8 mouse cellular contexts compared by ENCODE assay signal in genomic region chr3:157947383-157948280, GRCm38 (mm10). TPM values are rescaled to one million over a fixed set of nuclear protein-coding genes. Genes with fewer than 3 reads are reported as not detected.
DNase-seq lines count a peak whose midpoint lies in the region; ATAC-seq and TF ChIP-seq lines count a peak whose summit lies in the region.

No protein-coding gene starts in this region.

- TF ChIP-seq CTCF in bone marrow macrophage, adult 2 months (IDR thresholded peaks at IDR 0.05; ENCODE audit: low read depth, low read length): no peak
- no peak for TF ChIP-seq CTCF in hindbrain, postnatal 0 days (IDR thresholded peaks at IDR 0.05; ENCODE audit: low read depth)
- no peak for TF ChIP-seq CTCF in stomach, postnatal 0 days (IDR thresholded peaks at IDR 0.05; ENCODE audit: low read depth)

- peak overlapping the region; percentile 96 for H3K9ac ChIP-seq in forebrain, embryonic 11.5 days (ENCODE audit: low read length)
- peak overlapping the region; percentile 97 for H3K9ac ChIP-seq in hindbrain, postnatal 0 days (replicated peaks; ENCODE audit: low read length)
- peak overlapping the region; percentile 97 for H3K9ac ChIP-seq in midbrain, embryonic 12.5 days (replicated peaks)
- H3K9ac ChIP-seq in stomach, postnatal 0 days (ENCODE audit: low read length): peak overlapping the region; percentile 97

- H3K4me2 ChIP-seq in forebrain, embryonic 11.5 days (ENCODE audit: low read depth, low read length, severe bottlenecking): peak overlapping the region; percentile 89
- H3K4me2 ChIP-seq in hindbrain, postnatal 0 days (ENCODE audit: low read depth, low read length): peak overlapping the region; percentile 92
- peak overlapping the region; percentile 93 for H3K4me2 ChIP-seq in midbrain, embryonic 12.5 days (replicated peaks)
- peak overlapping the region; percentile 91 for H3K4me2 ChIP-seq in stomach, postnatal 0 days (replicated peaks; ENCODE audit: low read depth)

- WGBS in forebrain, embryonic 11.5 days: under 1% methylated on average over 72 of the region's 93 CpGs
- under 1% methylated on average over 67 of the region's 93 CpGs for WGBS in hindbrain, postnatal 0 days
- under 1% methylated on average over 90 of the region's 93 CpGs for WGBS in midbrain, embryonic 12.5 days
- under 1% methylated on average over 72 of the region's 93 CpGs for WGBS in stomach, postnatal 0 days

- H3K36me3 ChIP-seq in forebrain, embryonic 11.5 days (ENCODE audit: control insufficient read depth, insufficient read depth, low read length): no peaks in the 10 kb centered on the region
- H3K36me3 ChIP-seq in hindbrain, postnatal 0 days (ENCODE audit: insufficient read depth, low read length): no peaks in the 10 kb centered on the region
- 0 out of 2 replicates have a peak, but pooled peaks cover 8% of the 10 kb centered on the region for H3K36me3 ChIP-seq in midbrain, embryonic 12.5 days
- no peaks in the 10 kb centered on the region for H3K36me3 ChIP-seq in stomach, postnatal 0 days (ENCODE audit: control insufficient read depth, insufficient read depth, low read length)

- peak overlapping the region; percentile 99 for H3K4me3 ChIP-seq in bone marrow macrophage, adult 2 months (ENCODE audit: insufficient read depth, low read length)
- peak overlapping the region; percentile 93 for H3K4me3 ChIP-seq in forebrain, embryonic 11.5 days (ENCODE audit: low read depth, low read length)
- peak overlapping the region; percentile 98 for H3K4me3 ChIP-seq in hindbrain, postnatal 0 days (ENCODE audit: low read length)
- H3K4me3 ChIP-seq in midbrain, embryonic 12.5 days: peak overlapping the region; percentile 99
- peak overlapping the region; percentile 97 for H3K4me3 ChIP-seq in stomach, postnatal 0 days (ENCODE audit: low read depth, low read length)

- H3K4me1 ChIP-seq in bone marrow macrophage, adult 2 months (ENCODE audit: control insufficient read depth, insufficient read depth, low read length): peaks cover 9% of the 10 kb centered on the region
- no peaks in the 10 kb centered on the region for H3K4me1 ChIP-seq in forebrain, embryonic 11.5 days (replicated peaks; ENCODE audit: control insufficient read depth, insufficient read depth, low read length)
- H3K4me1 ChIP-seq in hindbrain, postnatal 0 days (ENCODE audit: insufficient read depth, low read length): peaks cover 13% of the 10 kb centered on the region; the same call in 1 of the 2 replicates
- peaks cover 11% of the 10 kb centered on the region for H3K4me1 ChIP-seq in midbrain, embryonic 12.5 days
- H3K4me1 ChIP-seq in stomach, postnatal 0 days (replicated peaks; ENCODE audit: control insufficient read depth, insufficient read depth): no peaks in the 10 kb centered on the region

- peak; percentile 24 for DNase-seq in left cerebral cortex, postnatal 4 days
- no peak for DNase-seq in left cerebral cortex, postnatal 25 days (ENCODE audit: low spot score in 2 of 2)
- peak; percentile 50 for DNase-seq in forebrain, embryonic 11.5 days (ENCODE audit: low spot score)
- no peak for DNase-seq in hindbrain, postnatal 0 days (ENCODE audit: low spot score)
- peak; percentile 61 for DNase-seq in liver
- peak; percentile 57 for DNase-seq in stomach, postnatal 0 days (ENCODE audit: low spot score)

- no peaks in the 10 kb centered on the region for H3K9me3 ChIP-seq in forebrain, embryonic 11.5 days (ENCODE audit: control insufficient read depth, low read length)
- no peaks in the 10 kb centered on the region for H3K9me3 ChIP-seq in hindbrain, postnatal 0 days (ENCODE audit: low read length)
- H3K9me3 ChIP-seq in midbrain, embryonic 12.5 days: no peaks in the 10 kb centered on the region
- no peaks in the 10 kb centered on the region for H3K9me3 ChIP-seq in stomach, postnatal 0 days (ENCODE audit: control insufficient read depth, low read length)

- peak overlapping the region; percentile 97 for H3K27ac ChIP-seq in bone marrow macrophage, adult 2 months (ENCODE audit: insufficient read depth, low read depth, low read length)
- H3K27ac ChIP-seq in forebrain, embryonic 11.5 days (ENCODE audit: low read depth, low read length): peak overlapping the region; percentile 88
- peak overlapping the region; percentile 94 for H3K27ac ChIP-seq in hindbrain, postnatal 0 days
- H3K27ac ChIP-seq in midbrain, embryonic 12.5 days (replicated peaks): peak overlapping the region; percentile 96
- peak overlapping the region; percentile 98 for H3K27ac ChIP-seq in stomach, postnatal 0 days (replicated peaks)

- intact Hi-C loops in left cerebral cortex, postnatal 4 days (cut with DNase I): loop anchor here (5.0 kb wide), 1 partner anchor 90 kb away; the partner anchor contains the start of genes Lrrc40 and Srsf11
- intact Hi-C loops in left cerebral cortex, postnatal 25 days (cut with DNase I): loop anchor here (1.0 to 5.0 kb wide), 2 partner anchors 89 to 385 kb away; partner anchors contain the start of genes Lrrc40 and Srsf11

- peak; percentile 73 for ATAC-seq in forebrain, embryonic 11.5 days (replicated peaks; ENCODE audit: low FRiP score)
- peak; percentile 73 for ATAC-seq in hindbrain, postnatal 0 days
- peak; percentile 75 for ATAC-seq in midbrain, embryonic 12.5 days (ENCODE audit: low FRiP score, low read depth)
- peak; percentile 68 for ATAC-seq in stomach, postnatal 0 days (ENCODE audit: low FRiP score, low TSS enrichment)

- no peak for TF ChIP-seq EP300 in stomach, postnatal 0 days (optimal IDR thresholded peaks at IDR 0.05)

- H3K27me3 ChIP-seq in forebrain, embryonic 11.5 days (ENCODE audit: control insufficient read depth, insufficient read depth, low read length): no peaks in the 10 kb centered on the region
- H3K27me3 ChIP-seq in hindbrain, postnatal 0 days (ENCODE audit: insufficient read depth, low read length): no peaks in the 10 kb centered on the region
- no peaks in the 10 kb centered on the region for H3K27me3 ChIP-seq in midbrain, embryonic 12.5 days
- no peaks in the 10 kb centered on the region for H3K27me3 ChIP-seq in stomach, postnatal 0 days (ENCODE audit: control insufficient read depth, insufficient read depth, low read length)

- no peak for TF ChIP-seq POLR2A in bone marrow macrophage, adult 2 months (IDR thresholded peaks at IDR 0.05; ENCODE audit: borderline replicate concordance, low read depth, low read length)

RNA-seq across cellular contexts. Expression of gene Ankrd13c, which starts 0.6 kb away (rescaled TPM):
- 10 to 100 TPM; 75.1 to 79.6 TPM for total RNA-seq in left cerebral cortex, postnatal 4 days (2021)
- total RNA-seq in left cerebral cortex, postnatal 25 days (2021): 100 to 1,000 TPM; 114 to 116 TPM
- polyA plus RNA-seq in bone marrow macrophage, adult 2 months (2012; ENCODE audit: insufficient read depth, insufficient read length, missing spikeins): 34.9 and 39.1 TPM in 2 replicates
- 26.3 and 28.5 TPM in 2 replicates for polyA plus RNA-seq in forebrain, embryonic 11.5 days (2014; fragmentation: Nextera tagmentation; extraction: Ambion mirVana)
- 28.2 and 31.3 TPM in 2 replicates for total RNA-seq in hindbrain, postnatal 0 days (2014; rRNA removed)
- 23.7 and 24.9 TPM in 2 replicates for polyA plus RNA-seq in hindbrain, postnatal 0 days (2015; fragmentation: Nextera tagmentation; extraction: Ambion mirVana)
- polyA plus RNA-seq in midbrain, embryonic 12.5 days (2016; fragmentation: Nextera tagmentation; extraction: Ambion mirVana): 28.0 and 30.4 TPM in 2 replicates
- 13.2 and 15.9 TPM in 2 replicates for polyA plus RNA-seq in stomach, postnatal 0 days (2015; fragmentation: Nextera tagmentation; extraction: Ambion mirVana)

RNA-seq across cellular contexts. Expression of gene Cth, which starts 22.8 kb away (rescaled TPM):
- 1 to 10 TPM; 3.5 to 3.7 TPM for total RNA-seq in left cerebral cortex, postnatal 4 days (2021)
- 1 to 10 TPM; 6.7 to 8.0 TPM for total RNA-seq in left cerebral cortex, postnatal 25 days (2021)
- polyA plus RNA-seq in bone marrow macrophage, adult 2 months (2012; ENCODE audit: insufficient read depth, insufficient read length, missing spikeins): not detected in 2 replicates
- polyA plus RNA-seq in forebrain, embryonic 11.5 days (2014; fragmentation: Nextera tagmentation; extraction: Ambion mirVana): 14.7 and 15.1 TPM in 2 replicates
- total RNA-seq in hindbrain, postnatal 0 days (2014; rRNA removed): 5.4 and 6.0 TPM in 2 replicates
- polyA plus RNA-seq in hindbrain, postnatal 0 days (2015; fragmentation: Nextera tagmentation; extraction: Ambion mirVana): 2.8 and 3.3 TPM in 2 replicates
- 7.4 and 10.1 TPM in 2 replicates for polyA plus RNA-seq in midbrain, embryonic 12.5 days (2016; fragmentation: Nextera tagmentation; extraction: Ambion mirVana)
- 8.5 and 9.3 TPM in 2 replicates for polyA plus RNA-seq in stomach, postnatal 0 days (2015; fragmentation: Nextera tagmentation; extraction: Ambion mirVana)

Comparison
In these comparisons a context has a peak if more than half of its experiments do, and no peak if none do; other contexts are left out.
1. DNase-seq: peak in left cerebral cortex, postnatal 4 days (single experiment), forebrain, embryonic 11.5 days (single experiment), liver (single experiment) and stomach, postnatal 0 days (single experiment); none in left cerebral cortex, postnatal 25 days (0 of 2) and hindbrain, postnatal 0 days (single experiment).
2. Peak in every context shown above with its lines, with median percentiles within 50 percentile points of each other: H3K27ac ChIP-seq, H3K4me3 ChIP-seq, ATAC-seq, H3K4me2 ChIP-seq and H3K9ac ChIP-seq.